In genomic region chr14:100749737-100750541, GRCm38 (mm10) we compare ENCODE assay signal across 8 mouse cellular contexts.
DNase-seq lines count a peak whose midpoint lies in the region; ATAC-seq and TF ChIP-seq lines count a peak whose summit lies in the region.

No protein-coding gene starts in this region.

- H3K79me2 ChIP-seq in heart, adult 2 months (replicated peaks; ENCODE audit: control insufficient read depth, insufficient read depth, low read length), result no peaks in the 10 kb centered on the region

- H3K4me3 ChIP-seq in embryonic facial prominence, embryonic 13.5 days, result peak overlapping the region; percentile 48
- peak overlapping the region; percentile 37 for H3K4me3 ChIP-seq in heart, adult 2 months
- H3K4me3 ChIP-seq in kidney, adult 2 months (ENCODE audit: insufficient read depth, low read depth, low read length), result peak overlapping the region; percentile 33
- peak overlapping the region; percentile 41 for H3K4me3 ChIP-seq in midbrain, embryonic 12.5 days
- peak overlapping the region; percentile 41 for H3K4me3 ChIP-seq in stomach, embryonic 15.5 days (replicated peaks)

- peak overlapping the region; percentile 82 for H3K27ac ChIP-seq in embryonic facial prominence, embryonic 13.5 days
- H3K27ac ChIP-seq in heart, adult 2 months, result peak overlapping the region; percentile 77
- peak overlapping the region; percentile 26; the same call in 1 of the 2 replicates for H3K27ac ChIP-seq in kidney, adult 2 months (ENCODE audit: insufficient read depth, low read depth, low read length)
- H3K27ac ChIP-seq in midbrain, embryonic 12.5 days (replicated peaks), result peak overlapping the region; percentile 83
- peak overlapping the region; percentile 83 for H3K27ac ChIP-seq in stomach, embryonic 15.5 days

- TF ChIP-seq EP300 in heart, adult 2 months (IDR thresholded peaks at IDR 0.05; ENCODE audit: insufficient read depth, low read depth, low read length), result 0 out of 2 replicates have a peak, but pooled peaks have one; percentile 58

- peaks cover 7% of the 10 kb centered on the region for H3K4me1 ChIP-seq in embryonic facial prominence, embryonic 13.5 days
- peaks cover 2% of the 10 kb centered on the region for H3K4me1 ChIP-seq in heart, adult 2 months (ENCODE audit: control insufficient read depth, insufficient read depth, low read length)
- no peaks in the 10 kb centered on the region for H3K4me1 ChIP-seq in kidney, adult 2 months (ENCODE audit: control insufficient read depth, insufficient read depth, low read length)
- H3K4me1 ChIP-seq in midbrain, embryonic 12.5 days, result peaks cover 16% of the 10 kb centered on the region
- H3K4me1 ChIP-seq in stomach, embryonic 15.5 days, result peaks cover 4% of the 10 kb centered on the region; the same call in 1 of the 2 replicates

- TF ChIP-seq CTCF in heart, adult 2 months (IDR thresholded peaks at IDR 0.05), result no peak
- no peak for TF ChIP-seq CTCF in kidney, adult 2 months (conservative IDR thresholded peaks at IDR 0.05; ENCODE audit: insufficient read depth, insufficient read length, low read depth, low read length)

- peak; percentile 18 to 48 for DNase-seq in adrenal gland, postnatal 4 days (ENCODE audit: low spot score in 2 of 2)
- peak; percentile 73 to 84 for DNase-seq in heart, adult 2 months
- peak; percentile 76 for DNase-seq in kidney, adult 2 months
- DNase-seq in left cerebral cortex, postnatal 4 days, result peak; percentile 78

- H3K36me3 ChIP-seq in embryonic facial prominence, embryonic 13.5 days, result no peaks in the 10 kb centered on the region
- no peaks in the 10 kb centered on the region for H3K36me3 ChIP-seq in heart, adult 2 months (ENCODE audit: control insufficient read depth, insufficient read depth, low read length)
- no peaks in the 10 kb centered on the region for H3K36me3 ChIP-seq in kidney, adult 2 months (ENCODE audit: control insufficient read depth, insufficient read depth, low read length)
- no peaks in the 10 kb centered on the region for H3K36me3 ChIP-seq in midbrain, embryonic 12.5 days
- no peaks in the 10 kb centered on the region for H3K36me3 ChIP-seq in stomach, embryonic 15.5 days

- intact Hi-C loops in heart, adult 2 months (cut with DNase I), result loop anchor here (5.0 kb wide), 1 partner anchor 463 kb away; no protein-coding TSS in a partner anchor
- intact Hi-C loops in left cerebral cortex, postnatal 4 days (cut with DNase I), result no loop called here

- ATAC-seq in embryonic facial prominence, embryonic 13.5 days (ENCODE audit: insufficient number of reproducible peaks, insufficient read depth, low FRiP score, low TSS enrichment, low read depth), result peak; percentile 94
- ATAC-seq in midbrain, embryonic 12.5 days (ENCODE audit: low FRiP score, low read depth), result peak; percentile 98
- peak; percentile 95 for ATAC-seq in stomach, embryonic 15.5 days (ENCODE audit: insufficient read depth, low FRiP score, low read depth)
- no peak for ATAC-seq in monocyte, adult 5-6 weeks (replicated peaks; ENCODE audit: insufficient number of reproducible peaks, low FRiP score, low TSS enrichment, poor library complexity, severe bottlenecking)

- H3K9me3 ChIP-seq in embryonic facial prominence, embryonic 13.5 days, result no peaks in the 10 kb centered on the region; the same call in 1 of the 2 replicates
- no peaks in the 10 kb centered on the region for H3K9me3 ChIP-seq in midbrain, embryonic 12.5 days
- H3K9me3 ChIP-seq in stomach, embryonic 15.5 days, result no peaks in the 10 kb centered on the region

- WGBS in embryonic facial prominence, embryonic 13.5 days, result 5% methylated on average over 19 of the region's 19 CpGs
- WGBS in heart, adult 2 months, result 3% methylated on average over 19 of the region's 19 CpGs
- 4% methylated on average over 19 of the region's 19 CpGs for WGBS in kidney, adult 2 months
- 10% methylated on average over 19 of the region's 19 CpGs for WGBS in midbrain, embryonic 12.5 days
- 10% methylated on average over 19 of the region's 19 CpGs for WGBS in stomach, embryonic 15.5 days

- peak overlapping the region; percentile 64 for H3K4me2 ChIP-seq in embryonic facial prominence, embryonic 13.5 days
- peak overlapping the region; percentile 59 for H3K4me2 ChIP-seq in midbrain, embryonic 12.5 days (replicated peaks)
- H3K4me2 ChIP-seq in stomach, embryonic 15.5 days, result peak overlapping the region; percentile 66

- peak overlapping the region; percentile 71 for H3K9ac ChIP-seq in embryonic facial prominence, embryonic 13.5 days
- H3K9ac ChIP-seq in heart, adult 2 months (ENCODE audit: low read depth, low read length), result peak overlapping the region; percentile 34
- H3K9ac ChIP-seq in midbrain, embryonic 12.5 days (replicated peaks), result peak overlapping the region; percentile 50
- H3K9ac ChIP-seq in stomach, embryonic 15.5 days, result peak overlapping the region; percentile 25; the same call in 1 of the 2 replicates

- TF ChIP-seq POLR2A in heart, adult 2 months (IDR thresholded peaks at IDR 0.05; ENCODE audit: insufficient read depth, low read depth, low read length), result no peak; the same call in none of the 2 replicates
- no peak for TF ChIP-seq POLR2A in kidney, adult 2 months (IDR thresholded peaks at IDR 0.05; ENCODE audit: low read depth, low read length)

- H3K27me3 ChIP-seq in embryonic facial prominence, embryonic 13.5 days, result no peaks in the 10 kb centered on the region
- no peaks in the 10 kb centered on the region for H3K27me3 ChIP-seq in heart, adult 2 months (ENCODE audit: control insufficient read depth, insufficient read depth, low read length)
- H3K27me3 ChIP-seq in kidney, adult 2 months (replicated peaks; ENCODE audit: control insufficient read depth, insufficient read depth, low read length), result no peaks in the 10 kb centered on the region
- no peaks in the 10 kb centered on the region for H3K27me3 ChIP-seq in midbrain, embryonic 12.5 days
- H3K27me3 ChIP-seq in stomach, embryonic 15.5 days (replicated peaks), result no peaks in the 10 kb centered on the region

Comparison
In these comparisons a context has a peak if more than half of its experiments do, and no peak if none do; other contexts are left out.
1. H3K27ac ChIP-seq: peak in every context shown above with its lines; median percentile 83 in midbrain, embryonic 12.5 days; 83 in stomach, embryonic 15.5 days; 82 in embryonic facial prominence, embryonic 13.5 days; 77 in heart, adult 2 months; 26 in kidney, adult 2 months.